Mouse (Mus musculus) forebrain, postnatal 0 days (tissue): ENCODE results near the gene Polr3h. TPM values are rescaled to one million over a fixed set of nuclear protein-coding genes. Genes with fewer than 3 reads are reported as not detected.

Experiments
- ATAC-seq: fragments of 200-750 bp; cut with Nextera tagmentation; 2 replicates; pipeline ENCODE4 v1.8.0; 2017; ENCODE audit warnings: mild to moderate bottlenecking, moderate library complexity
- DNase-seq: peaks from one replicate; pipeline ENCODE4 v3.0.0-alpha.2; 2015
- H3K27ac ChIP-seq: fragments of 300-500 bp; sonication (generic); 2 replicates; pipeline ENCODE4 v1.5.1; 2014; ENCODE audit warnings: low read depth, mild to moderate bottlenecking, antibody characterized with exemption, low read length, moderate library complexity, mixed read lengths
- H3K27me3 ChIP-seq: fragments of 300-500 bp; sonication (generic); 2 replicates; pipeline ENCODE4 v1.6.1; 2014; ENCODE audit warnings: mild to moderate bottlenecking, low read length, mixed read lengths; ENCODE audit not compliant: insufficient read depth
- H3K36me3 ChIP-seq: fragments of 300-500 bp; sonication (generic); 2 replicates; pipeline ENCODE4 v1.6.1; 2014; ENCODE audit warnings: mild to moderate bottlenecking, moderate library complexity; ENCODE audit not compliant: insufficient read depth
- H3K4me1 ChIP-seq: fragments of 300-500 bp; sonication (generic); 2 replicates; pipeline ENCODE4 v1.6.1; 2014; ENCODE audit warnings: antibody characterized with exemption; ENCODE audit not compliant: insufficient read depth
- H3K4me2 ChIP-seq: fragments of 300-500 bp; sonication (generic); 2 replicates; pipeline ENCODE4 v1.6.1; 2014; ENCODE audit warnings: low read depth, mild to moderate bottlenecking, moderate library complexity
- H3K4me3 ChIP-seq: fragments of 300-500 bp; sonication (generic); 2 replicates; pipeline ENCODE4 v1.5.1; 2014; ENCODE audit warnings: low read depth, low read length, mixed read lengths
- H3K9ac ChIP-seq: fragments of 300-500 bp; sonication (generic); 2 replicates; pipeline ENCODE4 v1.6.1; 2014; ENCODE audit warnings: mild to moderate bottlenecking
- H3K9me3 ChIP-seq: fragments of 300-500 bp; sonication (generic); 2 replicates; pipeline ENCODE4 v1.6.1; 2016; ENCODE audit warnings: low read length
- CTCF ChIP-seq: sonication (generic); IDR thresholded peaks from 2 replicates; pipeline ENCODE4 v1.5.1; 2016; ENCODE audit warnings: antibody characterized with exemption, control low read depth, low read depth
- WGBS: fragments of 180-500 bp; shearing (Covaris S2); extraction: QIAGEN DNeasy Blood & Tissue Kit; methylation state at CpG from one replicate; pipeline ENCODE4 v1.1.7; 2014; 5-methylcytosine and 5-hydroxymethylcytosine counted together
- polyA plus RNA-seq: library from polyadenylated mRNA; unstranded; fragments of >200 nt; fragmentation: Nextera tagmentation; extraction: Ambion mirVana; gene quantifications from 2 replicates; pipeline ENCODE4 v1.2.1, GENCODE M21; 2015
- total RNA-seq: library from RNA; depleted of rRNA; stranded (reverse); fragments of >200 nt; gene quantifications from 2 replicates; pipeline ENCODE4 v1.2.3, GENCODE M21; 2014; rRNA removed

Polr3h gene
- total and polyA plus RNA-seq, 2 experiments from 2014 or later = 52.8 to 105 TPM

- no peak for ATAC-seq
- 37% methylated on average over 4 of the region's 4 CpGs for WGBS
- H3K9me3 ChIP-seq = no peaks in the 10 kb centered on the region
Observed at GRCm38 (mm10) chr15:81845724-81846123, 80.3 kb downstream of the Polr3h start.

DNA sequence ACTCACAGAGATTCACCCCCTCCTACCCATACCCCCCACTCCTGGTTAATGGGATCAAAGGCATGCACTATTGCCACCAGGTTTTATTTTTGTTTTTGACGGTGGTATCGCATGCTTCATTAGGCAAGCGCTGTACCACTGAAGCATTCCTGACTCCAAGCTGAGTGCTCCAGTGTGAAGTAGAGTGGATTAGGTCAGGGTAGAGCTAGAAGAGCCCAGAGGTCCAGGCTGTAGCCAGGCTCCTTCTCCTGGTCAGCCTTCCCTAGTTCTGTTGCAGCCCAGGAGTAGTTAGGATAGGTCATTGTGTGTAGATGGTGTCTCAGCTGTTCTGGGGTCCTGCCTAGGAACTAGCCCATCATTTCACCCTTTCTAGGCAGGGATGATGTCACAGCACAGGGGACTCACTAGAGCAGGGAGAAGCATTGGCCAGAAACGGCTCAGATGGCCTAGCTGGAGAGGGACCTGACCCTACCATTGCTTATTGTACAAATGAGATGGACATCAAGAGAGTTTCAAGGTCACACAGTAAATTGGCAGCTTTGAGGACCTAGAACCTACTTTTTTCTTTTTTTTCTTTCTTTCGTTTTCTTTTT lies 80.9 kb downstream of the Polr3h start:
- Histone ChIP-seq H3K9ac (no peak overlapping the region), H3K4me3 (no peak overlapping the region), H3K36me3 (peaks cover 15% of the 10 kb centered on the region), H3K4me2 (no peak overlapping the region), H3K27ac (no peak overlapping the region), H3K9me3 (no peaks in the 10 kb centered on the region), H3K4me1 (no peaks in the 10 kb centered on the region), H3K27me3 (no peaks in the 10 kb centered on the region)
- no peak for TF ChIP-seq CTCF
- 63% methylated on average over 5 of the region's 5 CpGs for WGBS
- no peak for ATAC-seq
- no peak for DNase-seq

More at GRCm38 (mm10) chr15:81845724-81846123, 80.3 kb downstream of the Polr3h start:
- no peak overlapping the region for H3K4me2 ChIP-seq
- no peaks in the 10 kb centered on the region for H3K4me1 ChIP-seq
- H3K9ac ChIP-seq = no peak overlapping the region
- peaks cover 21% of the 10 kb centered on the region for H3K36me3 ChIP-seq
- no peaks in the 10 kb centered on the region for H3K27me3 ChIP-seq
- no peak overlapping the region for H3K27ac ChIP-seq
- no peak for TF ChIP-seq CTCF
- no peak for DNase-seq
- H3K4me3 ChIP-seq = no peak overlapping the region

- Histone ChIP-seq H3K4me1 (no peaks in the 10 kb centered on the region), H3K9ac (no peak overlapping the region), H3K9me3 (no peaks in the 10 kb centered on the region), H3K4me2 (no peak overlapping the region), H3K36me3 (no peaks in the 10 kb centered on the region), H3K27me3 (no peaks in the 10 kb centered on the region), H3K27ac (no peak overlapping the region), H3K4me3 (no peak overlapping the region)
- DNase-seq (no peak), ATAC-seq (no peak)
- 87% methylated on average over 7 of the region's 7 CpGs for WGBS
- TF ChIP-seq CTCF = no peak
Observed at GRCm38 (mm10) chr15:81842275-81842674, 83.8 kb downstream of the Polr3h start.

DNA sequence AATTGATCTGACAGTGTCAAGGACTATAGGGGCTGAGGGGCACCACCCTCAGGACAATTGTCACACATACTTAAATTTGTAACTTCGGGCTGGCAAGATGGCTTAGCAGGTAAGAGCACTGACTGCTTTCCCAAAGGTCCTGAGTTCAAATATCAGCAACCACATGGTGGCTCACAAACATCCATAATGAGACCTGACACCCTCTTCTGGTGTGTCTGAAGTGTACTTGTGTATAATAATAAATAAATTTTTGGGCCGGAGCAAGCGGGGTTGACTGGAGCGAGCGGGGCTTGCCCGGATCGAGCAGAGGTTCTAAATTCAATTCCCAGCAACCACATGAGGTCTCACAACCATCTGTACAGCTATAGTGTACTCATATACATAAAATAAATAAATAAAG lies 85.7 kb downstream of the Polr3h start:
- no peaks in the 10 kb centered on the region for H3K36me3 ChIP-seq
- H3K4me3 ChIP-seq = no peak overlapping the region
- WGBS = 92% methylated on average over 7 of the region's 7 CpGs
- H3K27me3 ChIP-seq = no peaks in the 10 kb centered on the region
- DNase-seq = no peak
- H3K27ac ChIP-seq = no peak overlapping the region
- no peaks in the 10 kb centered on the region; the same call in 1 of the 2 replicates for H3K4me1 ChIP-seq
- no peak overlapping the region for H3K4me2 ChIP-seq
- H3K9me3 ChIP-seq = no peaks in the 10 kb centered on the region
- ATAC-seq = no peak
- TF ChIP-seq CTCF = no peak
- H3K9ac ChIP-seq = no peak overlapping the region

DNA sequence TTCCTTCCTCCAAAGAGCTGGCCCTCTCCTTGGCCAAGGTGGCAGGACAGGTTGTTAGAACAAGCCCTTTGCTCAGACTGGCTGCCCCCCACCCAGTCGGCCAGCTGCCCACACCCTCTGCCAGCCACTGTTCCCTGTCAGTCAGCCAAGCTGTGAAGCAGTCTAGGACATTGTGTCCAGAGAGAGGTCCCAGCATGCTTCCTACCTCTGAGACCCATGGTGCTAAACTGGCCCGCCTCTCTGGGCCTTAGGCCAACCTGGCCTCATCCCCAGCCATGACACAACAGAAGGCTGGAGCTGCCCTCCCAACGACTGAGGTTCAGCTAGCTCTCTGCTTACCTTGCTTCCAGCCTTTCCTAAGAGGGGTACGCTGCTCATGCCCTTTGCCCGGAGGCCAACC lies 86.4 kb downstream of the Polr3h start:
- H3K9me3 ChIP-seq = no peaks in the 10 kb centered on the region
- no peaks in the 10 kb centered on the region for H3K36me3 ChIP-seq
- H3K27ac ChIP-seq = 0 out of 2 replicates have a peak overlapping the region, but pooled peaks have one; percentile 5
- H3K4me1 ChIP-seq = no peaks in the 10 kb centered on the region; the same call in 1 of the 2 replicates
- H3K9ac ChIP-seq = no peak overlapping the region
- H3K4me2 ChIP-seq = no peak overlapping the region
- no peaks in the 10 kb centered on the region for H3K27me3 ChIP-seq
- H3K4me3 ChIP-seq = no peak overlapping the region
- ATAC-seq = peak; percentile 85
- 39% methylated on average over 5 of the region's 5 CpGs for WGBS
- DNase-seq = peak; percentile 73
- TF ChIP-seq CTCF = no peak

- Histone ChIP-seq H3K27ac (peak overlapping the region; percentile 54; the same call in 1 of the 2 replicates), H3K9me3 (no peaks in the 10 kb centered on the region), H3K4me1 (no peaks in the 10 kb centered on the region; the same call in 1 of the 2 replicates), H3K4me3 (no peak overlapping the region), H3K4me2 (no peak overlapping the region), H3K27me3 (no peaks in the 10 kb centered on the region), H3K9ac (no peak overlapping the region), H3K36me3 (no peaks in the 10 kb centered on the region)
- no peak for DNase-seq
- no peak for ATAC-seq
- no peak for TF ChIP-seq CTCF
- 42% methylated on average over 14 of the region's 14 CpGs for WGBS
Observed at GRCm38 (mm10) chr15:81838554-81839235, 87.3 kb downstream of the Polr3h start.

Other genes with a start within 250 kb of the Polr3h start
- 31.9 and 35.3 TPM in 2 replicates for gene Chadl, start 229.0 kb downstream of the Polr3h start, total RNA-seq
- 49.2 and 52.8 TPM in 2 replicates for gene Chadl, start 229.0 kb downstream of the Polr3h start, polyA plus RNA-seq
- 121 and 131 TPM in 2 replicates for gene Zc3h7b, start 181.2 kb downstream of the Polr3h start, total RNA-seq
- gene Zc3h7b, start 181.2 kb downstream of the Polr3h start, polyA plus RNA-seq = 38.6 and 41.3 TPM in 2 replicates
- gene Rangap1, start 180.7 kb downstream of the Polr3h start, total RNA-seq = 146 and 163 TPM in 2 replicates
- 107 and 133 TPM in 2 replicates for gene Rangap1, start 180.7 kb downstream of the Polr3h start, polyA plus RNA-seq
- 60.2 and 71.8 TPM in 2 replicates for gene Tef, start 123.8 kb downstream of the Polr3h start, total RNA-seq
- gene Tef, start 123.8 kb downstream of the Polr3h start, polyA plus RNA-seq = 21.9 and 27.8 TPM in 2 replicates
- 9.2 and 13.0 TPM in 2 replicates for gene Tob2, start 67.4 kb downstream of the Polr3h start, total RNA-seq
- 11.4 TPM in 2 replicates for gene Tob2, start 67.4 kb downstream of the Polr3h start, polyA plus RNA-seq
- gene Phf5a, start 54.3 kb downstream of the Polr3h start, total RNA-seq = 41.5 and 48.5 TPM in 2 replicates
- gene Phf5a, start 54.3 kb downstream of the Polr3h start, polyA plus RNA-seq = 107 and 112 TPM in 2 replicates
- gene Aco2, start 53.9 kb downstream of the Polr3h start, total RNA-seq = 354 and 357 TPM in 2 replicates
- 234 and 251 TPM in 2 replicates for gene Aco2, start 53.9 kb downstream of the Polr3h start, polyA plus RNA-seq
- gene Csdc2, start 10.5 kb upstream of the Polr3h start, total RNA-seq = 88.9 and 118 TPM in 2 replicates
- 178 and 273 TPM in 2 replicates for gene Csdc2, start 10.5 kb upstream of the Polr3h start, polyA plus RNA-seq
- 162 and 181 TPM in 2 replicates for gene Pmm1, start 34.7 kb upstream of the Polr3h start, total RNA-seq
- 132 and 140 TPM in 2 replicates for gene Pmm1, start 34.7 kb upstream of the Polr3h start, polyA plus RNA-seq
- gene 1700029P11Rik, start 54.3 kb upstream of the Polr3h start, total RNA-seq = not detected in 2 replicates
- not detected in 2 replicates for gene 1700029P11Rik, start 54.3 kb upstream of the Polr3h start, polyA plus RNA-seq
- gene Xrcc6, start 61.6 kb upstream of the Polr3h start, total RNA-seq = 28.4 and 34.8 TPM in 2 replicates
- gene Xrcc6, start 61.6 kb upstream of the Polr3h start, polyA plus RNA-seq = 25.6 and 29.5 TPM in 2 replicates
- 17.5 and 21.2 TPM in 2 replicates for gene Desi1, start 107.6 kb upstream of the Polr3h start, total RNA-seq
- 31.8 and 40.1 TPM in 2 replicates for gene Desi1, start 107.6 kb upstream of the Polr3h start, polyA plus RNA-seq
- 155 and 174 TPM in 2 replicates for gene Snu13, start 121.4 kb upstream of the Polr3h start, total RNA-seq
- gene Snu13, start 121.4 kb upstream of the Polr3h start, polyA plus RNA-seq = 283 and 337 TPM in 2 replicates
- gene 4930407I10Rik, start 132.9 kb upstream of the Polr3h start, total RNA-seq = not detected in 2 replicates
- not detected in 2 replicates for gene 4930407I10Rik, start 132.9 kb upstream of the Polr3h start, polyA plus RNA-seq
- 0.10 TPM in 1 of 2 replicates, not detected in the other for gene Mei1, start 143.8 kb upstream of the Polr3h start, total RNA-seq
- gene Mei1, start 143.8 kb upstream of the Polr3h start, polyA plus RNA-seq = 0.10 and 0.11 TPM in 2 replicates
- gene Ccdc134, start 201.7 kb upstream of the Polr3h start, total RNA-seq = 13.0 and 14.7 TPM in 2 replicates
- 6.7 and 6.8 TPM in 2 replicates for gene Ccdc134, start 201.7 kb upstream of the Polr3h start, polyA plus RNA-seq
- 121 and 171 TPM in 2 replicates for gene Srebf2, start 220.9 kb upstream of the Polr3h start, total RNA-seq
- gene Srebf2, start 220.9 kb upstream of the Polr3h start, polyA plus RNA-seq = 147 and 193 TPM in 2 replicates